Mouse (Mus musculus) erythroblast, embryonic 14.5 days (primary cell): ENCODE data around the gene Golt1a.

Experiments
- GATA1 ChIP-seq: IDR thresholded peaks from 2 replicates; pipeline ENCODE4 v1.6.1; 2012; ENCODE audit warnings: low read length, inconsistent platforms, mixed read lengths
- TAL1 ChIP-seq: IDR thresholded peaks from 3 replicates; pipeline ENCODE4 v1.6.1; 2012; ENCODE audit warnings: low read length, inconsistent platforms, mixed read lengths

GRCm38 (mm10) chr1:133364022-133364630 is 54.5 kb downstream of the Golt1a start:
- no peak for TF ChIP-seq TAL1
- TF ChIP-seq GATA1 = no peak
